Mouse (Mus musculus) heart, postnatal 0 days (tissue): ENCODE results near the gene Gm17067. TPM values are rescaled to one million over a fixed set of nuclear protein-coding genes. Genes with fewer than 3 reads are reported as not detected.

ENCODE experiments used
- polyA plus RNA-seq: library from polyadenylated mRNA; unstranded; fragments of >200 nt; fragmentation: Nextera tagmentation; extraction: Ambion mirVana; gene quantifications from 2 replicates; pipeline ENCODE4 v1.2.1, GENCODE M21; 2015
- total RNA-seq: library from RNA; depleted of rRNA; stranded (reverse); fragments of >200 nt; gene quantifications from 2 replicates; pipeline ENCODE4 v1.2.3, GENCODE M21; 2014; ENCODE audit warnings: low replicate concordance; rRNA removed

Gene Gm17067
- total and polyA plus RNA-seq, 2 experiments from 2014 or later = not detected

Other genes starting within 250 kb of the Gm17067 start
- 2.4 and 17.8 TPM in 2 replicates for gene Zfp141, start 221.3 kb downstream of the Gm17067 start, total RNA-seq
- 3.2 and 3.3 TPM in 2 replicates for gene Zfp141, start 221.3 kb downstream of the Gm17067 start, polyA plus RNA-seq
- gene Gm21028, start 148.4 kb downstream of the Gm17067 start, total RNA-seq = not detected in 2 replicates
- gene Gm21028, start 148.4 kb downstream of the Gm17067 start, polyA plus RNA-seq = not detected in 2 replicates
- gene Zfp977, start 134.5 kb downstream of the Gm17067 start, total RNA-seq = 0.53 TPM in 1 of 2 replicates, not detected in the other
- gene Zfp977, start 134.5 kb downstream of the Gm17067 start, polyA plus RNA-seq = 0.66 and 0.82 TPM in 2 replicates
- 0.19 and 1.4 TPM in 2 replicates for gene Zfp976, start 84.4 kb downstream of the Gm17067 start, total RNA-seq
- 0.77 and 0.83 TPM in 2 replicates for gene Zfp976, start 84.4 kb downstream of the Gm17067 start, polyA plus RNA-seq
- 0.23 and 0.31 TPM in 2 replicates for gene Zfp975, start 34.3 kb downstream of the Gm17067 start, total RNA-seq
- 4.1 and 4.3 TPM in 2 replicates for gene Zfp975, start 34.3 kb downstream of the Gm17067 start, polyA plus RNA-seq
- not detected in 2 replicates for gene Vmn2r62, start 66.5 kb upstream of the Gm17067 start, total RNA-seq
- not detected in 2 replicates for gene Vmn2r62, start 66.5 kb upstream of the Gm17067 start, polyA plus RNA-seq
- gene Gm2381, start 140.2 kb upstream of the Gm17067 start, total RNA-seq = not detected in 2 replicates
- gene Gm2381, start 140.2 kb upstream of the Gm17067 start, polyA plus RNA-seq = not detected in 2 replicates
- gene Vmn2r63, start 206.8 kb upstream of the Gm17067 start, total RNA-seq = not detected in 2 replicates
- not detected in 2 replicates for gene Vmn2r63, start 206.8 kb upstream of the Gm17067 start, polyA plus RNA-seq